Mouse (Mus musculus) frontal cortex, postnatal 14 days (tissue): Measurements from ENCODE around the gene Nenf.

Experiments used
- DNase-seq, 2 experiments: peaks; one replicate each; pipeline ENCODE4 v3.0.0; 2022; ENCODE audit warnings: low spot score in 2 of 2

Gene Nenf

GRCm38 (mm10) chr1:191317591-191318196 lies at the start of gene Nenf:
Gene Nenf (minus strand): TSS chr1:191318194.
- peak; percentile 40 to 59 for DNase-seq

GRCm38 (mm10) chr1:191364477-191364876 lies 46.5 kb upstream of the Nenf start:
- DNase-seq = no peak

- DNase-seq = no peak
Observed at GRCm38 (mm10) chr1:191362412-191362811, 44.4 kb upstream of the Nenf start.

GRCm38 (mm10) chr1:191359478-191359877 lies 41.5 kb upstream of the Nenf start:
- no peak for DNase-seq

- DNase-seq = no peak
Observed at GRCm38 (mm10) chr1:191356936-191357335, 38.9 kb upstream of the Nenf start.

GRCm38 (mm10) chr1:191353836-191354235 lies 35.8 kb upstream of the Nenf start:
- DNase-seq = no peak

GRCm38 (mm10) chr1:191352786-191353488 lies 34.9 kb upstream of the Nenf start:
- peak in 1 of 2 experiments; percentile 35 for DNase-seq

GRCm38 (mm10) chr1:191350355-191350754 lies 32.4 kb upstream of the Nenf start:
- no peak for DNase-seq

- no peak for DNase-seq
Observed at GRCm38 (mm10) chr1:191349486-191350037, 31.6 kb upstream of the Nenf start.

GRCm38 (mm10) chr1:191348996-191349395 lies 31.0 kb upstream of the Nenf start:
- no peak for DNase-seq

- no peak for DNase-seq
Observed at GRCm38 (mm10) chr1:191348592-191348991, 30.6 kb upstream of the Nenf start.

- no peak for DNase-seq
Observed at GRCm38 (mm10) chr1:191347602-191348001, 29.6 kb upstream of the Nenf start.

GRCm38 (mm10) chr1:191340530-191340929 lies 22.5 kb upstream of the Nenf start:
- no peak for DNase-seq

- no peak for DNase-seq
Observed at GRCm38 (mm10) chr1:191339876-191340275, 21.9 kb upstream of the Nenf start.

- no peak for DNase-seq
Observed at GRCm38 (mm10) chr1:191334500-191334899, 16.5 kb upstream of the Nenf start.

GRCm38 (mm10) chr1:191330356-191330755 lies 12.4 kb upstream of the Nenf start:
- no peak for DNase-seq

- no peak for DNase-seq
Observed at GRCm38 (mm10) chr1:191328019-191328441, 10.0 kb upstream of the Nenf start.

GRCm38 (mm10) chr1:191327258-191327657 lies 9.3 kb upstream of the Nenf start:
- no peak for DNase-seq

- DNase-seq = peak in 1 of 2 experiments; percentile 26
Observed at GRCm38 (mm10) chr1:191326233-191326882, 8.4 kb upstream of the Nenf start.

- DNase-seq = peak; percentile 89 to 90
Observed at GRCm38 (mm10) chr1:191325726-191326232, 7.8 kb upstream of the Nenf start, which contains the start of gene Tmem206. Gene Tmem206 (plus strand): TSS chr1:191325912.

GRCm38 (mm10) chr1:191324733-191325590 lies 7.0 kb upstream of the Nenf start:
- DNase-seq = no peak
